Mouse (Mus musculus) hindbrain, postnatal 0 days (tissue): Measurements from ENCODE around the gene Tmeff1. TPM values are rescaled to one million over a fixed set of nuclear protein-coding genes. Genes with fewer than 3 reads are reported as not detected.

Source experiments
- ATAC-seq: fragments of 200-750 bp; cut with Nextera tagmentation; 2 replicates; pipeline ENCODE4 v1.8.0; 2017; ENCODE audit warnings: mild to moderate bottlenecking, moderate TSS enrichment, moderate library complexity
- DNase-seq: peaks from one replicate; pipeline ENCODE4 v3.0.0-alpha.2; 2015; ENCODE audit warnings: low spot score
- H3K27ac ChIP-seq: fragments of 300-500 bp; sonication (generic); 2 replicates; pipeline ENCODE4 v1.5.1; 2014; ENCODE audit warnings: mild to moderate bottlenecking
- H3K27me3 ChIP-seq: fragments of 300-500 bp; sonication (generic); 2 replicates; pipeline ENCODE4 v1.6.1; 2014; ENCODE audit warnings: low read length, mixed read lengths; ENCODE audit not compliant: insufficient read depth
- H3K36me3 ChIP-seq: fragments of 300-500 bp; sonication (generic); 2 replicates; pipeline ENCODE4 v1.6.1; 2014; ENCODE audit warnings: low read length, mixed read lengths; ENCODE audit not compliant: insufficient read depth
- H3K4me1 ChIP-seq: fragments of 300-500 bp; sonication (generic); 2 replicates; pipeline ENCODE4 v1.6.1; 2014; ENCODE audit warnings: antibody characterized with exemption, low read length, mixed read lengths; ENCODE audit not compliant: insufficient read depth
- H3K4me2 ChIP-seq: fragments of 300-500 bp; sonication (generic); 2 replicates; pipeline ENCODE4 v1.6.1; 2014; ENCODE audit warnings: low read depth, mild to moderate bottlenecking, low read length, moderate library complexity, mixed read lengths
- H3K4me3 ChIP-seq: fragments of 300-500 bp; sonication (generic); 2 replicates; pipeline ENCODE4 v1.5.1; 2014; ENCODE audit warnings: low read length
- H3K9ac ChIP-seq: fragments of 300-500 bp; sonication (generic); replicated peaks from 2 replicates; pipeline ENCODE4 v1.6.1; 2014; ENCODE audit warnings: mild to moderate bottlenecking, low read length, moderate library complexity, mixed read lengths
- H3K9me3 ChIP-seq: fragments of 300-500 bp; sonication (generic); 2 replicates; pipeline ENCODE4 v1.6.1; 2016; ENCODE audit warnings: low read length, mixed read lengths
- CTCF ChIP-seq: IDR thresholded peaks from 2 replicates; pipeline ENCODE4 v1.5.1; 2016; ENCODE audit warnings: antibody characterized with exemption, control low read depth, low read depth
- WGBS: fragments of 180-500 bp; shearing (Covaris S2); extraction: QIAGEN DNeasy Blood & Tissue Kit; methylation state at CpG from one replicate; pipeline ENCODE4 v1.1.7; 2014; 5-methylcytosine and 5-hydroxymethylcytosine counted together
- polyA plus RNA-seq: library from polyadenylated mRNA; unstranded; fragments of >200 nt; fragmentation: Nextera tagmentation; extraction: Ambion mirVana; gene quantifications from 2 replicates; pipeline ENCODE4 v1.2.1, GENCODE M21; 2015
- total RNA-seq: library from RNA; depleted of rRNA; stranded (reverse); fragments of >200 nt; gene quantifications from 2 replicates; pipeline ENCODE4 v1.2.3, GENCODE M21; 2014

Tmeff1 gene
- total and polyA plus RNA-seq, 2 experiments from 2014 or later: 193 to 195 TPM

GRCm38 (mm10) chr4:48591390-48591789 lies 6.4 kb downstream of the Tmeff1 start:
- DNase-seq: no peak
- H3K9ac ChIP-seq: no peak overlapping the region
- ATAC-seq: no peak
- no peak overlapping the region for H3K4me2 ChIP-seq
- H3K27me3 ChIP-seq: no peaks in the 10 kb centered on the region
- 84% methylated on average over 3 of the region's 3 CpGs for WGBS
- H3K4me3 ChIP-seq: no peak overlapping the region
- no peak overlapping the region for H3K27ac ChIP-seq
- H3K36me3 ChIP-seq: no peaks in the 10 kb centered on the region
- H3K4me1 ChIP-seq: 0 out of 2 replicates have a peak, but pooled peaks cover 3% of the 10 kb centered on the region
- no peaks in the 10 kb centered on the region for H3K9me3 ChIP-seq
- TF ChIP-seq CTCF: no peak

GRCm38 (mm10) chr4:48592328-48592727 lies 7.4 kb downstream of the Tmeff1 start:
- H3K4me3 ChIP-seq: no peak overlapping the region
- no peaks in the 10 kb centered on the region for H3K27me3 ChIP-seq
- no peaks in the 10 kb centered on the region for H3K36me3 ChIP-seq
- no peak for DNase-seq
- ATAC-seq: no peak
- WGBS: 76% methylated on average over 5 of the region's 5 CpGs
- H3K27ac ChIP-seq: no peak overlapping the region
- no peak for TF ChIP-seq CTCF
- H3K9me3 ChIP-seq: no peaks in the 10 kb centered on the region
- H3K4me1 ChIP-seq: 0 out of 2 replicates have a peak, but pooled peaks cover 3% of the 10 kb centered on the region
- H3K9ac ChIP-seq: no peak overlapping the region
- H3K4me2 ChIP-seq: no peak overlapping the region

GRCm38 (mm10) chr4:48592844-48593243 lies 7.9 kb downstream of the Tmeff1 start:
- DNase-seq (no peak), ATAC-seq (no peak)
- WGBS: 90% methylated on average over 7 of the region's 7 CpGs
- Histone ChIP-seq H3K27ac (no peak overlapping the region), H3K4me1 (0 out of 2 replicates have a peak, but pooled peaks cover 3% of the 10 kb centered on the region), H3K9me3 (no peaks in the 10 kb centered on the region), H3K9ac (no peak overlapping the region), H3K4me2 (no peak overlapping the region), H3K4me3 (no peak overlapping the region), H3K27me3 (no peaks in the 10 kb centered on the region), H3K36me3 (no peaks in the 10 kb centered on the region)
- TF ChIP-seq CTCF: no peak

GRCm38 (mm10) chr4:48596111-48596510 lies 11.1 kb downstream of the Tmeff1 start:
- Histone ChIP-seq H3K36me3 (no peaks in the 10 kb centered on the region), H3K27ac (no peak overlapping the region), H3K9ac (no peak overlapping the region), H3K4me1 (peaks cover 3% of the 10 kb centered on the region; the same call in 1 of the 2 replicates), H3K9me3 (no peaks in the 10 kb centered on the region), H3K4me3 (no peak overlapping the region), H3K4me2 (no peak overlapping the region), H3K27me3 (no peaks in the 10 kb centered on the region)
- ATAC-seq: no peak
- DNase-seq: no peak
- 86% methylated on average over 7 of the region's 7 CpGs for WGBS
- TF ChIP-seq CTCF: no peak

GRCm38 (mm10) chr4:48605650-48606049 lies 20.7 kb downstream of the Tmeff1 start:
- DNase-seq: no peak
- peak; percentile 45; the same call in 1 of the 2 replicates for ATAC-seq
- no peaks in the 10 kb centered on the region; the same call in 1 of the 2 replicates for H3K4me1 ChIP-seq
- TF ChIP-seq CTCF: no peak
- 57% methylated on average over 3 of the region's 3 CpGs for WGBS
- H3K9me3 ChIP-seq: no peaks in the 10 kb centered on the region
- H3K36me3 ChIP-seq: 0 out of 2 replicates have a peak, but pooled peaks cover 3% of the 10 kb centered on the region
- 0 out of 2 replicates have a peak overlapping the region, but pooled peaks have one; percentile 21 for H3K27ac ChIP-seq
- no peak overlapping the region for H3K4me2 ChIP-seq
- H3K9ac ChIP-seq: no peak overlapping the region
- H3K4me3 ChIP-seq: no peak overlapping the region
- H3K27me3 ChIP-seq: no peaks in the 10 kb centered on the region

GRCm38 (mm10) chr4:48609485-48609884 lies 24.5 kb downstream of the Tmeff1 start:
- Histone ChIP-seq H3K27me3 (no peaks in the 10 kb centered on the region), H3K4me3 (no peak overlapping the region), H3K9ac (no peak overlapping the region), H3K9me3 (no peaks in the 10 kb centered on the region), H3K4me1 (no peaks in the 10 kb centered on the region), H3K36me3 (peaks cover 11% of the 10 kb centered on the region), H3K27ac (no peak overlapping the region), H3K4me2 (no peak overlapping the region)
- TF ChIP-seq CTCF: no peak
- 92% methylated on average over 9 of the region's 9 CpGs for WGBS
- ATAC-seq: no peak
- DNase-seq: no peak

- Histone ChIP-seq H3K9ac (no peak overlapping the region), H3K9me3 (no peaks in the 10 kb centered on the region), H3K4me3 (no peak overlapping the region), H3K4me1 (no peaks in the 10 kb centered on the region), H3K27me3 (no peaks in the 10 kb centered on the region), H3K36me3 (peaks cover 8% of the 10 kb centered on the region), H3K27ac (no peak overlapping the region), H3K4me2 (no peak overlapping the region)
- no peak for TF ChIP-seq CTCF
- 86% methylated on average over 6 of the region's 6 CpGs for WGBS
- no peak for DNase-seq
- ATAC-seq: no peak
Observed at GRCm38 (mm10) chr4:48610251-48610650, 25.3 kb downstream of the Tmeff1 start.
